Mouse (Mus musculus): ENCODE results near the gene Fam219b. TPM values are rescaled to one million over a fixed set of nuclear protein-coding genes. Genes with fewer than 3 reads are reported as not detected.
A peak's percentile ranks its signal among the peaks of the same experiment; 100 is the strongest.

Fam219b gene
- 16.0 and 16.1 TPM in 2 replicates for polyA plus RNA-seq (2014; fragmentation: Nextera tagmentation; extraction: Ambion mirVana)

DNA sequence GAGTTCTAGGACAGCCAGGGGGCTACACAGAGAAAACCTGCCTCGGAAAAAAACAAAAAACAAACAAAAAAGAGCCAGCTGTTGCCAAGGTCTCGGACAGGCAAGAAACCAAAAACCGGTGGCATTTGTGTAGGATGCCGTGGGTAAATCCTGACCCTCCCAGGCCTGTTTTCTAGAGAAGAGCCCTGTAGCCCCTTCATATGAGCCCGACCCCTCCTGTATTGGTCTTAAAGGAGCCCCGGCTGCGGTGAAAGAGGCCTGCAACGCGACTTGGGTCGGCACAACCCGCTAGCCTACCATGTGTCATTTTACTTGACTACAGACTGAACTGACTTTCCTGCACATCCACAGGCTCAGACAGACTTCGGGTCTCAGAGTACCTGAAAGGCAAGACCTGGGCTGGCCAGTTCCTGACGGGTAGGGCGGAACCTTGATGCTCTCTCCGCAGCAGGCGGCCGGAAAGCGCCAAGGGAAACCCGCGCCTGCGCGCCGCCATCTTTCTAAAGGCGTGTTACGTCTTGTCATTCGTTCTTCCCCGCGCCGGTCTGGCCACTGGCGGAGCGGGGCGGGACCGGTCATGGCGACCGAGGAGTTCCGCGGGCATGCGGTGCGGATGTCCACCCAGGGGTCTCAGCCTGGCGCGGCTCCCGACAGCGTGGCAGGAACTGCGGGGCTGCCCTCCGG is at the start of gene Fam219b:
Gene Fam219b (plus strand): TSS at position 485 of the 684 bp plus-strand sequence.
- H3K4me2 ChIP-seq, result peak within 1 kb of the TSS; percentile 87
- H3K4me1 ChIP-seq (ENCODE audit: control insufficient read depth, insufficient read depth, low read length), result peaks cover 12% of the 10 kb centered on the region
- ATAC-seq (ENCODE audit: low FRiP score) (peak; percentile 90), DNase-seq (ENCODE audit: low spot score, missing footprints) (peak; percentile 98)
- H3K4me3 ChIP-seq (ENCODE audit: low read depth, low read length), result peak within 1 kb of the TSS; percentile 89
- peak within 1 kb of the TSS; percentile 89 for H3K9ac ChIP-seq (ENCODE audit: low read length)
- peak within 1 kb of the TSS; percentile 69 for H3K27ac ChIP-seq (ENCODE audit: low read depth, low read length)
- H3K36me3 ChIP-seq (ENCODE audit: control insufficient read depth, insufficient read depth, low read length), result peaks cover 9% of the 10 kb centered on the region
- H3K27me3 ChIP-seq (ENCODE audit: control insufficient read depth, insufficient read depth, low read length), result no peaks in the 10 kb centered on the region
- WGBS, result 1% methylated on average over 45 of the region's 45 CpGs
- no peaks in the 10 kb centered on the region for H3K9me3 ChIP-seq (ENCODE audit: control insufficient read depth, low read length)

DNA sequence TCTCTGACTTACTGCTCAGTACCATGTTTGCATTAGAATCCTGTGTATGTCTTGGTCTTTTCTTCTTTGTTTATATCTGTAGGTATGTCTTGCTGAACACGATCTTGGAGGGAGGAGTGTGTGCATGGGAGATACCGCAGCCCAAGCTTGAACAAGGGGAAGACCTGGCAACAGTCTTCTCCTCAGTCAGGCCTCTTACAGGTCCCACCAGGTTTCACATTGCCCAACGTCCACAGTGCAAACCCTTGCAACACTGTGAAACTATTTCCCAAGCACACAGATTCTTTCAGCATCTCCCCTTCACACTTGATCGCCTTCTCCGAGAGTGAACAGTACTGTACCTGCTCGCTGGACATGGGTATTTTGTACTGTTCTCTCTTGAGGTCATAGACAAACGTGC is 49.5 kb upstream of the Fam219b start:
- H3K4me3 ChIP-seq (ENCODE audit: low read depth, low read length), result no peak overlapping the region
- H3K4me2 ChIP-seq, result no peak overlapping the region
- ATAC-seq (ENCODE audit: low FRiP score), result no peak
- 75% methylated on average over 7 of the region's 7 CpGs for WGBS
- H3K27me3 ChIP-seq (ENCODE audit: control insufficient read depth, insufficient read depth, low read length), result no peaks in the 10 kb centered on the region
- DNase-seq (ENCODE audit: low spot score, missing footprints), result peak; percentile 12
- H3K4me1 ChIP-seq (ENCODE audit: control insufficient read depth, insufficient read depth, low read length), result no peaks in the 10 kb centered on the region
- H3K9ac ChIP-seq (ENCODE audit: low read length), result no peak overlapping the region
- no peak overlapping the region for H3K27ac ChIP-seq (ENCODE audit: low read depth, low read length)
- H3K9me3 ChIP-seq (ENCODE audit: control insufficient read depth, low read length), result no peaks in the 10 kb centered on the region
- H3K36me3 ChIP-seq (ENCODE audit: control insufficient read depth, insufficient read depth, low read length), result no peaks in the 10 kb centered on the region

DNA sequence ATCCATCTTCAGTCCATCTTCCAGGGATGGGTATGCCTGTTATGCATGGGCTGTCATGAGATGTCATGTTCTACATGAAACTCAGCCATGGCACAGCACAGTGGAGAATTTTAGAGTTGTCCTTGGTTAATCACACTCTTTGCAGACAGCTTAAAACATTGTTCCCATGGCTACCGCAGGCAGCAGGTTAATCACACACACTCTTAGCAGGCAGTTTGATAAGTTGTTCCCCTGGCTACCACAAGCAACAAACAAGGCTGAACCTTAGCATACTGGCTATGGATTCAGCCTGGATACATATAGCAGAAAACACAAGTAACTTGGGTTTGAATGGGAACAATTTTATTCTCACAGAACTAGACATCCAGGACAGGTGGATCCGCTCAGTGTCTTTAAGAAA is 43.8 kb upstream of the Fam219b start:
- DNase-seq (ENCODE audit: low spot score, missing footprints), result peak; percentile 45
- Histone ChIP-seq H3K27ac (ENCODE audit: low read depth, low read length) (no peak overlapping the region), H3K9ac (ENCODE audit: low read length) (no peak overlapping the region), H3K27me3 (ENCODE audit: control insufficient read depth, insufficient read depth, low read length) (no peaks in the 10 kb centered on the region), H3K9me3 (ENCODE audit: control insufficient read depth, low read length) (no peaks in the 10 kb centered on the region), H3K4me3 (ENCODE audit: low read depth, low read length) (no peak overlapping the region), H3K4me2 (no peak overlapping the region), H3K4me1 (ENCODE audit: control insufficient read depth, insufficient read depth, low read length) (no peaks in the 10 kb centered on the region), H3K36me3 (ENCODE audit: control insufficient read depth, insufficient read depth, low read length) (no peaks in the 10 kb centered on the region)
- WGBS, result 96% methylated on average over 2 of the region's 2 CpGs
- no peak for ATAC-seq (ENCODE audit: low FRiP score)

DNA sequence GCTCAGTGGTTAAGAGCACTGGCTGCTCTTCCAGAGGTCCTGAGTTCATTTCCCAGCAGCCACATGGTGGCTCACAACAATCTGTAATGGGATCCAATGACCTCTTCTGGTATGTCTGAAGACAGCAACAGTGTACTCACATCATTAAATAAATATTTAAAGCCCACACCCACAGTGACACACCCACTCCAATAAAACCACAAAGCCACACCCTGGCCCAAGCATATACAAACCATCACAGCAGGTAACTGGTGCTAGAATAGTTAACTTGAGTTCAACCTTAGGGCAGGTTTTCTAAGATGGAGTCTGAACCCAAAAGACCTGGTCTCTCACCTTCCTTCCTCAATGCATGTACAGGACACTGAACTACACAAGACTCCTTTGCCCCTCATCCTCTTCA is 42.4 kb upstream of the Fam219b start:
- Histone ChIP-seq H3K9me3 (ENCODE audit: control insufficient read depth, low read length) (no peaks in the 10 kb centered on the region), H3K27ac (ENCODE audit: low read depth, low read length) (no peak overlapping the region)

DNA sequence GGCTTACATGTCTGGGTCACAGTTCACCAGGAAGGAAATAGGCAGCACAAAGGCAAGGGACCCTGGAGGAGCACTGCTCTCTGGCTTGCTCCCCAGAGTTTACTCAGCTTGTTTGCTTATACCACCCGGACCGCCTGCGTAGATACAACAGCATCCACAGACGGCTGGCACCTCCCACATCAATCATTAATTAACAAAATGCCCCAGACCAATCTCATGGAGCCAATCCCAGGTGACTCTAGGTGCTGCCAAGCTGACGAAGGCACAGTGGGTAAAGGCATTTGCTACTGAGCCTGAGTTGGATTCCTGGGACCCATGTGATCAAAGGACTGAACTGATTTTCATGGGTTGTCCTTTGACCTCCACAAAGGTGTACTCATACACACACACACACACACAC is 40.1 kb upstream of the Fam219b start:
- no peak overlapping the region for H3K4me3 ChIP-seq (ENCODE audit: low read depth, low read length)
- H3K9me3 ChIP-seq (ENCODE audit: control insufficient read depth, low read length), result no peaks in the 10 kb centered on the region
- no peak for ATAC-seq (ENCODE audit: low FRiP score)
- 85% methylated on average over 5 of the region's 5 CpGs for WGBS
- H3K27ac ChIP-seq (ENCODE audit: low read depth, low read length), result no peak overlapping the region
- no peak overlapping the region for H3K4me2 ChIP-seq
- H3K9ac ChIP-seq (ENCODE audit: low read length), result no peak overlapping the region
- DNase-seq (ENCODE audit: low spot score, missing footprints), result peak; percentile 65
- no peaks in the 10 kb centered on the region for H3K36me3 ChIP-seq (ENCODE audit: control insufficient read depth, insufficient read depth, low read length)
- peaks cover 10% of the 10 kb centered on the region for H3K4me1 ChIP-seq (ENCODE audit: control insufficient read depth, insufficient read depth, low read length)
- H3K27me3 ChIP-seq (ENCODE audit: control insufficient read depth, insufficient read depth, low read length), result peaks cover 23% of the 10 kb centered on the region; the same call in 1 of the 2 replicates

More for the DNA sequence above, 42.4 kb upstream of the Fam219b start:
- Histone ChIP-seq H3K4me2 (no peak overlapping the region), H3K36me3 (ENCODE audit: control insufficient read depth, insufficient read depth, low read length) (no peaks in the 10 kb centered on the region), H3K27me3 (ENCODE audit: control insufficient read depth, insufficient read depth, low read length) (peaks cover 1% of the 10 kb centered on the region; the same call in 1 of the 2 replicates), H3K4me1 (ENCODE audit: control insufficient read depth, insufficient read depth, low read length) (no peaks in the 10 kb centered on the region), H3K4me3 (ENCODE audit: low read depth, low read length) (no peak overlapping the region), H3K9ac (ENCODE audit: low read length) (no peak overlapping the region)
- ATAC-seq (ENCODE audit: low FRiP score), result no peak
- no peak for DNase-seq (ENCODE audit: low spot score, missing footprints)

DNA sequence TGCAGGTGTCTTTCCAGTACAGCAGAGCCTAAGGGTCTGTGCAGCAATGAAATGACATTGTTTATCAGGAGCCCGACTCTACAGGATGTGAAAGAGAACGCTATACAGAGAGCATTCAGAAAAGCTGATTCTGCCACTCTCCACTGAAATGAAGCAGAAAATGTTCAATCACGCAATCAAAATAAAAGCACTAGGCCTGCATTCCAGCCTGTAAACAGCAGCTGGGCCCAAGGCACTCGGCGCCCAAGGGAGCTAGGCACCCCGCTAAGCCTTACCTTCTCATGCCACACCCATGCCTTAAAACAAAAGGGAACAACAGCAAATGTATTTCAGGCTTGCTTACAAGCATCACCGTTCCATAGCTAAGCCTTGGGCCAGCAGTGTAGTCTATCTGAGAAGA is 38.8 kb upstream of the Fam219b start:
- H3K36me3 ChIP-seq (ENCODE audit: control insufficient read depth, insufficient read depth, low read length), result no peaks in the 10 kb centered on the region
- no peak overlapping the region for H3K4me2 ChIP-seq
- no peak overlapping the region for H3K9ac ChIP-seq (ENCODE audit: low read length)
- no peak overlapping the region for H3K4me3 ChIP-seq (ENCODE audit: low read depth, low read length)
- peaks cover 12% of the 10 kb centered on the region for H3K4me1 ChIP-seq (ENCODE audit: control insufficient read depth, insufficient read depth, low read length)
- H3K27me3 ChIP-seq (ENCODE audit: control insufficient read depth, insufficient read depth, low read length), result peaks cover 36% of the 10 kb centered on the region
- no peak overlapping the region for H3K27ac ChIP-seq (ENCODE audit: low read depth, low read length)
- no peaks in the 10 kb centered on the region for H3K9me3 ChIP-seq (ENCODE audit: control insufficient read depth, low read length)
- DNase-seq (ENCODE audit: low spot score, missing footprints) (no peak), ATAC-seq (ENCODE audit: low FRiP score) (no peak)
- 48% methylated on average over 7 of the region's 7 CpGs for WGBS

DNA sequence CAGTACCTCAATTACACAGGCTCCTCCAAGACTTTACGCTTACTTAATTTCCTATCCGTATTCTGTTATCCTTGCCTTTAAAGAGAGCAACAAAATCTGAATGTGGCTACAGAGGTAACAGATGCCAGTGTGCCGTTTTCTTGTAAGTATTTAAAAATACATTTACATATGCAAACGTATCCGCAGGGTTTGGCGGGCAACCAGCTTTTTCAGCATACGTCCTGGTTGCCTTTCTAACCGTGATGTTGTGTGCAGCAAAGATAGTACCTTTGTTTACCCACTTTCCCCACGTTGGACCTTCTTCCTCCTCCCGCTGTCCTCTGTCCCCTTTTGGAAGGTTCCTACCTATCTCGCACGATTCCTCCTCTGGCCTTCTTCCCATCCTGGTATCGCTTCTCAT is 35.9 kb upstream of the Fam219b start:
- H3K4me3 ChIP-seq (ENCODE audit: low read depth, low read length), result peak overlapping the region; percentile 10; the same call in 1 of the 2 replicates
- H3K36me3 ChIP-seq (ENCODE audit: control insufficient read depth, insufficient read depth, low read length), result no peaks in the 10 kb centered on the region
- WGBS, result 3% methylated on average over 13 of the region's 13 CpGs
- peak overlapping the region; percentile 32 for H3K4me2 ChIP-seq
- ATAC-seq (ENCODE audit: low FRiP score) (no peak), DNase-seq (ENCODE audit: low spot score, missing footprints) (no peak)
- H3K27ac ChIP-seq (ENCODE audit: low read depth, low read length), result no peak overlapping the region
- H3K9ac ChIP-seq (ENCODE audit: low read length), result peak overlapping the region; percentile 28
- H3K27me3 ChIP-seq (ENCODE audit: control insufficient read depth, insufficient read depth, low read length), result peaks cover 65% of the 10 kb centered on the region
- no peaks in the 10 kb centered on the region for H3K9me3 ChIP-seq (ENCODE audit: control insufficient read depth, low read length)
- peaks cover 24% of the 10 kb centered on the region for H3K4me1 ChIP-seq (ENCODE audit: control insufficient read depth, insufficient read depth, low read length)

DNA sequence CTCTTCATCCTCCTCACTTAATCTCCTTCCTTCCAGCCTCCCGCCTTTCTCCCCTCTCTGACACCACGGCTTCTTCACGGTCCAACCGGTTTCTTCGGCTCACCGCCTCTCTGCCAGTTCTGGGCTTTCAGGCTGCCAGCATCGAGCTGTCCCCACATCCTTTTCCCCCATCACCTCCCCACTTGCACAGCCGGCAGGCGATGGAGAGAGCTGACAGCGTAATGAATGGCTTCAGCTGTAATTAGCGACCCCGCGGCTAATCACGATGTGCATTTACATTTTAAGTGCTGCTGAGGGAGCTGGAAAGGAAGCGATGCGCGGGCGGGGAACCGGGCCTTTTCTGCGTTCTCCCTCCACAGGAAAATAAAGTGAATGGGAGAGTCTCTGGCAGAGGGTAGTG is 35.5 kb upstream of the Fam219b start:
- H3K9me3 ChIP-seq (ENCODE audit: control insufficient read depth, low read length), result no peaks in the 10 kb centered on the region
- 0% methylated on average over 20 of the region's 20 CpGs for WGBS
- no peaks in the 10 kb centered on the region for H3K36me3 ChIP-seq (ENCODE audit: control insufficient read depth, insufficient read depth, low read length)
- H3K27ac ChIP-seq (ENCODE audit: low read depth, low read length), result no peak overlapping the region
- DNase-seq (ENCODE audit: low spot score, missing footprints), result peak; percentile 94
- peak overlapping the region; percentile 10; the same call in 1 of the 2 replicates for H3K4me3 ChIP-seq (ENCODE audit: low read depth, low read length)
- peaks cover 66% of the 10 kb centered on the region for H3K27me3 ChIP-seq (ENCODE audit: control insufficient read depth, insufficient read depth, low read length)
- H3K4me2 ChIP-seq, result peak overlapping the region; percentile 32
- H3K9ac ChIP-seq (ENCODE audit: low read length), result peak overlapping the region; percentile 28
- peaks cover 24% of the 10 kb centered on the region for H3K4me1 ChIP-seq (ENCODE audit: control insufficient read depth, insufficient read depth, low read length)
- no peak for ATAC-seq (ENCODE audit: low FRiP score)

DNA sequence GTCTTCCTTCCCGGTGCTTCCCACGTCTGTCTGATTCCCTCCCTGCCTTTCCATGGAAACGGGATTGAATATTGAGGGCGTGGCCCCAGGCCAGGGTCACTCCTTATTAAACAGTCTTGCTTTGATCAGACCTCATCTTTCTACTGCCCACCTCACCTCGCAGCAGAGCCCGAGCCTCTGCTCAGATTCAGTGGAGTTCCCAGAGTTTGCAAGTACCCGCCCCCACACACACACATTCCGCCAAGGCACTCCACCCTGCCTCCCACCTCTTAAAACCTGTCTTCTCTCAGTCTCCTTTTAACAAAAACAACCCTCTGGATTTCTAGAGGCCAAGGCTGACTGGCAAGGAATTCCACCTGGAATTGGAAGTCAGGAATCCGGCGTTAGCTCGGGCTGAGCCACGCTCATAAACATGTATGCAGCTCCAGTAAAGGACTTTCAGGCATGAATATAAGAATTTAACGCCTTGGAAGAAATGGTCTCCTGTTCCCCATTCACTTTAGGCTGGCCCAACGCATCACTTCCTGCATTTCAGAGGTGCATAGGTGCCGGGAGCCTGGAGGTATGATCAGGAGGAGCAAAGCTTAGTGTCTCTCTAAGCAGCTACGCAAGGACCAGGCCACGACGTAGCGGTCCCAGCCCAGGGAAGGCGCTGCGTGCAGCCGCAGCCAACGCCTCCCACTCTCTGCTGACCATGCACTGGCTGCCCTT is 34.3 kb upstream of the Fam219b start:
- DNase-seq (ENCODE audit: low spot score, missing footprints), result peak; percentile 90

More for the DNA sequence above, 34.3 kb upstream of the Fam219b start:
- no peaks in the 10 kb centered on the region for H3K9me3 ChIP-seq (ENCODE audit: control insufficient read depth, low read length)
- peak overlapping the region; percentile 39 for H3K4me3 ChIP-seq (ENCODE audit: low read depth, low read length)
- 2% methylated on average over 23 of the region's 23 CpGs for WGBS
- H3K36me3 ChIP-seq (ENCODE audit: control insufficient read depth, insufficient read depth, low read length), result no peaks in the 10 kb centered on the region
- peaks cover 66% of the 10 kb centered on the region for H3K27me3 ChIP-seq (ENCODE audit: control insufficient read depth, insufficient read depth, low read length)
- H3K9ac ChIP-seq (ENCODE audit: low read length), result no peak overlapping the region
- H3K27ac ChIP-seq (ENCODE audit: low read depth, low read length), result no peak overlapping the region
- H3K4me1 ChIP-seq (ENCODE audit: control insufficient read depth, insufficient read depth, low read length), result peaks cover 24% of the 10 kb centered on the region
- 0 out of 2 replicates have a peak, but pooled peaks have one; percentile 36 for ATAC-seq (ENCODE audit: low FRiP score)
- peak overlapping the region; percentile 75 for H3K4me2 ChIP-seq

Measured in midbrain, embryonic 11.5 days (tissue).